Mouse (Mus musculus) limb, embryonic 11.5 days (tissue): ENCODE data around the gene Bsg. TPM values are rescaled to one million over a fixed set of nuclear protein-coding genes. Genes with fewer than 3 reads are reported as not detected.

Experiments used
- ATAC-seq: fragments of 200-750 bp; cut with Nextera tagmentation; 2 replicates; pipeline ENCODE4 v1.8.0; 2017; ENCODE audit warnings: low read depth; ENCODE audit not compliant: insufficient number of reproducible peaks, low FRiP score, low TSS enrichment
- DNase-seq: peaks from one replicate; pipeline ENCODE4 v3.0.0-alpha.2; 2015; ENCODE audit warnings: low spot score
- H3K27ac ChIP-seq: fragments of 300-500 bp; sonication (generic); replicated peaks from 2 replicates; pipeline ENCODE4 v1.5.1; 2014; ENCODE audit warnings: low read depth, mild to moderate bottlenecking, low read length
- H3K27me3 ChIP-seq: fragments of 300-500 bp; sonication (generic); 2 replicates; pipeline ENCODE4 v1.6.1; 2014; ENCODE audit warnings: mild to moderate bottlenecking, low read length, mixed read lengths; ENCODE audit not compliant: control insufficient read depth, insufficient read depth
- H3K36me3 ChIP-seq: fragments of 300-500 bp; sonication (generic); 2 replicates; pipeline ENCODE4 v1.6.1; 2014; ENCODE audit warnings: mild to moderate bottlenecking, low read length, moderate library complexity, mixed read lengths; ENCODE audit not compliant: control insufficient read depth, insufficient read depth
- H3K4me1 ChIP-seq: fragments of 300-500 bp; sonication (generic); 2 replicates; pipeline ENCODE4 v1.6.1; 2014; ENCODE audit warnings: low read length, mixed read lengths; ENCODE audit not compliant: control insufficient read depth, insufficient read depth
- H3K4me2 ChIP-seq: fragments of 300-500 bp; sonication (generic); 2 replicates; pipeline ENCODE4 v1.6.1; 2014; ENCODE audit warnings: low read depth, mild to moderate bottlenecking, moderate library complexity; ENCODE audit not compliant: severe bottlenecking
- H3K4me3 ChIP-seq: fragments of 300-500 bp; sonication (generic); 2 replicates; pipeline ENCODE4 v1.5.1; 2014; ENCODE audit warnings: low read depth, low read length
- H3K9ac ChIP-seq: fragments of 300-500 bp; sonication (generic); 2 replicates; pipeline ENCODE4 v1.6.1; 2014; ENCODE audit warnings: mild to moderate bottlenecking, low read length
- H3K9me3 ChIP-seq: fragments of 300-500 bp; sonication (generic); 2 replicates; pipeline ENCODE4 v1.6.1; 2016; ENCODE audit warnings: low read length; ENCODE audit not compliant: control insufficient read depth
- WGBS: fragments of 180-500 bp; shearing (Covaris S2); extraction: QIAGEN DNeasy Blood & Tissue Kit; methylation state at CpG from one replicate; pipeline ENCODE4 v1.1.7; 2014; 5-methylcytosine and 5-hydroxymethylcytosine counted together
- polyA plus RNA-seq: library from polyadenylated mRNA; unstranded; fragments of >200 nt; fragmentation: Nextera tagmentation; extraction: Ambion mirVana; gene quantifications from 2 replicates; pipeline ENCODE4 v1.2.1, GENCODE M21; 2014

Gene Bsg
- polyA plus RNA-seq, 1 experiment from 2014 or later, result 674 TPM

DNA sequence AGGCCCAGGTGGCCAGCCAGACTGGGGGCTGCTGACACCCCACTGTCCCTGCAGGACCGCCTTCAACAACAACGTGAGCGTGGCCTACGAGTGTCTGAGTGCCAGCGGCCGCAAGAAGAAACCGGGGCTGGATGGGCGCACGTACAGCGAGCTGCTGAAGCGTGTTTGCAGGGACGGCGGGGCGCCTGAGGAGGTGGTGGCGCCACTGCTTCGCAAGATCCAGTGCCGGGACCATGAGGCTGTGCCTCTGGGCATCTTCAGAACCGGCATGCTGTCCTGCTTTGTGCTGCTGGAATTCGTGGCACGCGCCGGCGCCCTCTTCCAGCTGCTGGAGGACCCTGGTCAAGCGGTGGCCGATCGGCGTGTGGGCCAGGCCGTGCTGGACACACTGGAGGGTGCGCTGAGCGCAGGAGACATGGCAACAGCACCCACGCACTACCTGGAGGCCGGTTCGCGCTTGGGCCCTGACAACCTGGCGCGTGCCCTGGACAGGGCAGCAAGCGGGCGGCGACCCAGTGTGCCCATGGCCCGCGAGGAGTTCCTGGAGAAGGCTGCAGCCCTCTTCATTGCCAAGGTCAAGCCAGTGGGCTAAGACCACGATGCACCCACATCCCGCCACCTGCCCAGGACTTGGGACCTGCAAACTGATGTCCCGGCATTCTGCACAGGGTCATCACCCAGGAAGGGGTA, 28.8 kb upstream of the Bsg start:
- H3K4me1 ChIP-seq, result peaks cover 2% of the 10 kb centered on the region
- H3K27ac ChIP-seq, result no peak overlapping the region
- peaks cover 3% of the 10 kb centered on the region; the same call in 1 of the 2 replicates for H3K36me3 ChIP-seq
- H3K9me3 ChIP-seq, result 0 out of 2 replicates have a peak, but pooled peaks cover 2% of the 10 kb centered on the region
- no peak overlapping the region for H3K4me2 ChIP-seq
- DNase-seq, result no peak
- WGBS, result 52% methylated on average over 43 of the region's 44 CpGs
- H3K27me3 ChIP-seq, result no peaks in the 10 kb centered on the region
- ATAC-seq, result no peak
- H3K4me3 ChIP-seq, result no peak overlapping the region
- no peak overlapping the region for H3K9ac ChIP-seq

DNA sequence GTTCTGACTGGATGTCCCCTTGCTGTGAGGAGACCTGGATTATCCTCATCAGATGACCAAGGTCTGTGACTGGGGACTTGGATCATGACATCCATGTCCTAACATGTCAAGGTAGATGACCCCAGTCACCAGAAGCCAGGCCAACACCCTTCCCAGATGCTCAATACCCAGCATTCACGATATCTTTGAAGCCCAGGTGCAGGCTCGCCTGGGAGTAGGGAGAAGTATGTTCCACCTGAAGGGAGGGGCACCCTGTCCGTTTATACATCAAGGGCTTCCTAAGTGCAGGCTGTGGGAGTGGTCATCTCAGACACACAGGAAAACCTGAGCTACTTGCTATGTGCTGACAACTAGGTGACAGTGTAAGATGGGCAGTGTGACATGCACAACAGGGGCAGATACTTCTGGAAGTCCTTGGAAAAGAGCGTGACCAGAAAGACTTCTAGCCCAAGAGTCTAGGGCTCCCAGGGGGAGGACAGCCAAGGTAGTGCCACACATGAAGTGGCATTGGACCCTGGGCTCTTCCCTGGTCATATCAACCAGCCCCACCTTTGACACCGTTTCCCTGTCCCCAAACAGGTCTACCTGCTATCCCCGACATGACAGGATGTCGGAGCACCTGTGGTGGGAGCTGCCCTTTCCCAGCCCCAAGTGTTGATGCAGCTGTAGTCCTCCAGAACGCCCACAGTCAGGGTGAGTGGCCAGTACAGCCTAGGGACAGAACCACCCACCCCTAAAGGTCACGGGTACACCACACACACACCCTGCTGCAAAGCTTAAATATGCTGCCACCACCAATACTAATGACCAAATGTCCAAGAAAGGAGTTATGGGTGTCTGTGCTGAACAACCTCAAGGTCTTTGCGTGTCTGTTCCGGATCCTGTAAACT, 23.4 kb upstream of the Bsg start:
- Histone ChIP-seq H3K27me3 (no peaks in the 10 kb centered on the region), H3K4me2 (peak overlapping the region; percentile 65), H3K9ac (peak overlapping the region; percentile 45; the same call in 1 of the 2 replicates), H3K36me3 (peaks cover 15% of the 10 kb centered on the region), H3K9me3 (no peaks in the 10 kb centered on the region), H3K4me3 (peak overlapping the region; percentile 81), H3K27ac (peak overlapping the region; percentile 57), H3K4me1 (peaks cover 12% of the 10 kb centered on the region)
- peak; percentile 24 for ATAC-seq
- WGBS, result 37% methylated on average over 11 of the region's 11 CpGs
- no peak for DNase-seq

DNA sequence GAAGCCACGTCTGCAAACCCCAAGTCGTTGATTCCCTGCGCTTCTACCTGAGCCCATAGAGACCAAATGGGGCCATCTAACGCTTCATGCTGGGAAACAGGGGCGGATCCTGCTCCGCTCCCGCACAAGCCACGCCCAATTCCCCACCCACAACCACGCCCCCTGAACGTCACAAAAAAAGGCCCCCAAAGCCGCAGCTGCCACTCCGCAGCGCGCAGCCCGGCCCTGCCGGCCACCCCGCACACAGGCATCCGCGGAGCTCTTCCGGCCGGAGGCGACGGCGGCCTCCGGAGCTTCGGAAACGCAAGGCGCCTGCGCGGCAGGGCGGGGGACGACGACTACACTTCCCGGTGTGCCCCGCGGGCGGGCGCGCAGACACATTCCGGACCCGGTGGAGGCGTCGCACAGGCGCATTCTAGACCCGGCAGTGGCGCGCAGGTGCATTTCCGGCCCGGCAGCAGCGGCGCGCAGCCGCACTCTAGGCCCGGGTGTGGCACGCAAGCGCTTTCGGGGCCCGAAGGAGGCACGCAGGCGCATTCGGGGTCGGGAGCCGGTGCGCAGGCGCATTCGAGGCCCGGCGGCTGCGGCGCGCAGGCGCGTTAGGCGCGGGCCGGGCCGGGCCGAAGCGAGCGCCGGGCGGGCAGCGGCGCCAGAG, 22.6 kb upstream of the Bsg start, which contains the start of gene Cdc34:
TSS of gene Cdc34 (plus strand) at position 605 of the 655 bp plus-strand sequence.
- Histone ChIP-seq H3K27ac (peak within 1 kb of the TSS; percentile 57), H3K4me3 (peak within 1 kb of the TSS; percentile 81), H3K4me1 (peaks cover 12% of the 10 kb centered on the region), H3K36me3 (peaks cover 16% of the 10 kb centered on the region), H3K9ac (peak within 1 kb of the TSS; percentile 79), H3K27me3 (no peaks in the 10 kb centered on the region), H3K4me2 (peak within 1 kb of the TSS; percentile 85), H3K9me3 (no peaks in the 10 kb centered on the region)
- peak; percentile 98 for DNase-seq
- under 1% methylated on average over 66 of the region's 84 CpGs for WGBS
- peak; percentile 93 for ATAC-seq

DNA sequence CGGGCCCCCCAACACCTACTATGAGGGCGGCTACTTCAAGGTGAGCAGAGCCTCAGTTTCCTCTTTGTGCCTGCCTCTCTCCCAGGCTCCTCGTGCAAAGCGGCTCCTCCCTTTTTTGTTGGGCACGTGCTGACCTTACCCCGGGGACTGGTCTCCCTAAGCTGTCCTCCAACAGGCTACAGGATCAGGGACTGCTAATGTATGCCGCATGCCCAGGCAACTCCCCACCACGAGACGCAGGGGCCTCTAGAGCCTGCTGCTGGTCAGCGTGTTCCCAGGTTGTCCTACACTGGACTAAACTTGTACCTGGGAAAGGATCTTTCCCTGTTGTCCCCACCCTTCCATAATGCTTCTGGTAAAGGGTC, 21.8 kb upstream of the Bsg start:
- Histone ChIP-seq H3K27me3 (no peaks in the 10 kb centered on the region), H3K4me1 (peaks cover 12% of the 10 kb centered on the region), H3K4me3 (peak overlapping the region; percentile 81), H3K9ac (peak overlapping the region; percentile 79), H3K9me3 (no peaks in the 10 kb centered on the region), H3K4me2 (peak overlapping the region; percentile 85), H3K36me3 (peaks cover 20% of the 10 kb centered on the region), H3K27ac (peak overlapping the region; percentile 36; the same call in 1 of the 2 replicates)
- whole genome bisulfite sequencing, result under 1% methylated on average over 9 of the region's 10 CpGs
- ATAC-seq, result peak; percentile 11; the same call in 1 of the 2 replicates
- peak; percentile 51 for DNase-seq

DNA sequence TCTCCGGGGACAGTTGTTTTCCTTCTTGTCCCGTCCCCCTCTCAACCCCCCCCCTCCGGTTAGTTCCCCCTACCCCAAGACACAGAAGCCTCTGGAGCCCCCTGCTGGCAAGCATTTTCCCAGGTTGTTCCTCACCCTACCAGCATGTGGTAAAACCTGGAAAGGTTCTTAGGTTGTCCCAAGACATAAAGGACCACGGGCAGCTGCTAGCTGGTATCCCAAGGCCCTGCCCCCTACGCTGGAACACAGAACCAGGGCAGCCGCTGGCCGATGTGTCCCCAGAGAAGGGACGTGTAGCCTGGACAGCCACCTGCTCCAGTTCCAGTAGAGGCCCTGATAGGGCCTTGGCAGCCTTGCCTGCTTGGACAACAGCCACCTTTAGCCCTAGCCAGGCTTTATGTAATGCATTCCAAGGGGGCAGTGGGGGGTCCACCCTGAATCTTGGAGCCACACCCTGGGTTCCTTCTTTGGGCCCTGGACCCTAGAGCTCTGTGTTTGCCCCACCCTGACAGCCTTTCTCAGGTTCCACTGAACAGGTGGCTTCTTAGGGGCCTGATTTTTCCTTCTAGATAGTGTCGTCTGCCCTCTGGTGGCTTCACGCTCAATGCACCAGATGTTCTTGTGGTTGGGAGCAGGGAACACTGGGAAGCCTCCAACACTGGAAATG, 21.2 kb upstream of the Bsg start:
- peak overlapping the region; percentile 85 for H3K4me2 ChIP-seq
- no peak for ATAC-seq
- WGBS, result 9% methylated on average over 10 of the region's 10 CpGs

DNA sequence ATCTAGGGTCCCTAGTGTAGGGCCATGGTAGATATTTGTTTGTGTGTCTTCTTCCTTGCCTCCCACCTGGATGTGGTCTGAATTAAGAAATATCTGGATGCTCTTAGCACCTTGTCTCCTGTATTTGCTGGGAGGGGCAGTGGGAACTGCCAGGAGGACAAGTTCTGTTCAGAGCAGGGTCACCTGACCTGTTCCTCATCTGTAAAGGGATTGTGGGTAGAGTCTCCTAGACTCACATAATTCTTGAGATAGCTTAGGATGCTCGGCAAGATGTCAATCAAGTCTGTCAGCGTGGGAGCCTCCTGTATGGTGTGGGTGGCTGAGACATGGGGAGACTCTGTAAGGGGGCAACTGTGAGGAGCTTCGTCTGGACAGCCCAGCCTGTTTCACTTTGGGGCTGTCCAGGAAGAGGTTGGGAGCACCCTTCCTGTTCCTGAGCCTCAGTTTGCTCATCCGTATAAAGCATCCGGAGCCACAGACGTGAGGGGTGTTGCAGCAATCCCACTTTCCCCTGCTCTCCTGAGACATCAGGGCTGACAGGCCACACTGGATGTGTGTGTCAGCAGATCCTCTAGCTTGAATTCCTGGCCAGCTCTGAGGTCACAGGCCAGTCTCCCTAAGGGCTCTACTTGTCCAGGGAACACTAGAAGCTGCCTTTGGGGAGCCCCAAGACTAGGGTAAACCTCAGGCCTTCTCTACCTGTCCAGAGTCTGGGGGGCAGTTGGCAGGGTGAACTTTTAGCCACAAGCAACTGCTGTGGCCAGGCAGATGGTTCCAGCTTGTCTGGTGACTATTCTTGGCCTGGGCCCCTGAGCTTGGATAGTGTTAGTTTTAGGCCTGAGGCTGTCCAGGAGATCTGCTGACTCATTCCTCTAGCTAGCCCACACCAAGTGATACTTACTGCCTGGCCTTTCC, 20.3 kb upstream of the Bsg start:
- H3K9me3 ChIP-seq, result no peaks in the 10 kb centered on the region
- peak overlapping the region; percentile 79; the same call in 1 of the 2 replicates for H3K9ac ChIP-seq
- no peaks in the 10 kb centered on the region for H3K27me3 ChIP-seq
- H3K4me2 ChIP-seq, result peak overlapping the region; percentile 85
- DNase-seq, result no peak
- no peak for ATAC-seq
- peaks cover 12% of the 10 kb centered on the region for H3K4me1 ChIP-seq
- no peak overlapping the region for H3K27ac ChIP-seq
- H3K4me3 ChIP-seq, result no peak overlapping the region; the same call in 1 of the 2 replicates
- WGBS, result 90% methylated on average over 6 of the region's 6 CpGs
- H3K36me3 ChIP-seq, result peaks cover 27% of the 10 kb centered on the region

More for the DNA sequence above, 21.2 kb upstream of the Bsg start:
- Histone ChIP-seq H3K4me3 (peak overlapping the region; percentile 81), H3K4me1 (peaks cover 12% of the 10 kb centered on the region), H3K9me3 (no peaks in the 10 kb centered on the region), H3K36me3 (peaks cover 22% of the 10 kb centered on the region), H3K27me3 (no peaks in the 10 kb centered on the region), H3K27ac (no peak overlapping the region; the same call in 1 of the 2 replicates), H3K9ac (peak overlapping the region; percentile 79)
- DNase-seq, result peak; percentile 78

DNA sequence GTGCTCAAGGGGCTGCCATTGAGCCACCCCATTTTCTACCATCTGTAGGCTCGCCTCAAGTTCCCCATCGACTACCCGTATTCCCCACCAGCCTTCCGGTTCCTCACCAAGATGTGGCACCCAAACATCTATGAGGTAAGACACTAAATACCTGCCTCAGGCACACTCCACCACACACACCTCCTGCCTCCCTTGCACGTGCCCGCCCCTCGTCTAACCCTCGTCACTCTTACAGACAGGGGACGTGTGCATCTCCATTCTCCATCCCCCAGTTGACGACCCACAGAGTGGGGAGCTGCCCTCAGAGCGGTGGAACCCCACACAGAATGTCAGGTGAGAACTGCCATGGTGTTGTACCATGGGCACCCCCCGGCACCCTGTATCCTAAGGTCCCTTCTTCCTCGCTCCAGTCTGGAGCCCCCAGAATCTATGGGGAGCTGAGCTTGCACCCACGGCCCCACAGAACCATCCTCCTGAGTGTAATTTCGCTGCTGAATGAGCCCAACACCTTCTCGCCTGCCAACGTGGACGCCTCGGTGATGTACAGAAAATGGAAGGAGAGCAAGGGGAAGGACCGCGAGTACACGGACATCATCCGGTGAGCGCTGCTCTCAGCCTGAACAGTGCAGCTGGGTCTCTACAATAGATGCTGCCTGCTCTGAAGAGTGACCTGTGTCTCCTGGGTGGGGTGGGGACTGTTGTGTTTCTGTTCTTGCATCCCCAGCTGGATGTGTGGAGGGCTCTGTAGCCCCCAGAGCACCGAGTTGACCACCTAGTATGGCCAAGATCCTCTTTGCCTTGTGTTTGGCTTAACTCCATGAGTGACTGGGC, 19.3 kb upstream of the Bsg start:
- Histone ChIP-seq H3K9ac (no peak overlapping the region), H3K4me1 (peaks cover 12% of the 10 kb centered on the region), H3K4me3 (no peak overlapping the region), H3K9me3 (no peaks in the 10 kb centered on the region), H3K27me3 (no peaks in the 10 kb centered on the region), H3K27ac (no peak overlapping the region), H3K36me3 (peaks cover 28% of the 10 kb centered on the region), H3K4me2 (no peak overlapping the region)
- 93% methylated on average over 25 of the region's 25 CpGs for WGBS
- DNase-seq (no peak), ATAC-seq (no peak)
